ENCODE assay signal across 11 mouse cellular contexts in the genomic region with DNA sequence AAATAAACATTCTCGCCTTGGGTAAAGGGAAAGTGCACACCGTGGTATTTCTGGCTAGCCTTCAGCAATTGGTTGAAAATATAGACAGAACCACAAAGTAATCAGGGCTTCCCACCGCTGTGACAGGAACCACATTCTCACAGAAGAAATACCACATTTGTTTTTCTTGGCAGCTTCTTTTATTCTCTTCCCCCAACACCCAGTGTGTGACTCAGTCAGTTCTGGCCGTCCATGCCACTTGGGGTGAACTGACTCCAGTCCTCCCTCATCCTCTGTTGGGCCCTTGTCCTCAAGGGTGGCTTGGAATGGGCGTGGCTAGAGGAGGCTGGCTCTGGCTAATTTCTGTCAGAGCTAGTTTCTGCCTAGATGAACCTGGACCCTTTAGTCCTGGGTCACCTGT. TPM values are rescaled to one million over a fixed set of nuclear protein-coding genes. Genes with fewer than 3 reads are reported as not detected.
DNase-seq lines count a peak whose midpoint lies in the region; ATAC-seq and TF ChIP-seq lines count a peak whose summit lies in the region.
"Had no signal": no experiment of that assay in that cellular context is flagged by ENCODE, and none has a peak within 500 bp of the region (broad histone marks: within the 10 kb centered on the region; RNA-seq: fewer than 3 reads in every experiment).

No protein-coding gene starts in this region.

- peak; percentile 46 to 73 for DNase-seq in adrenal gland, adult (ENCODE audit: inconsistent age in 2 of 2, low spot score in 1 of 2)
- DNase-seq in adrenal gland, postnatal 4 days (ENCODE audit: low spot score in 2 of 2), result no peak
- peak; percentile 33 for DNase-seq in adipocyte (ENCODE audit: low spot score)
- peak; percentile 56 for DNase-seq in lung, postnatal 0 days (ENCODE audit: low spot score)
- DNase-seq in cerebellum, adult 9-10 months, result no peak
- DNase-seq in hindbrain, postnatal 0 days (ENCODE audit: low spot score), result no peak
- no peak for DNase-seq in hindbrain, embryonic 10.5 days (ENCODE audit: low spot score)
- DNase-seq: thymus, postnatal 25 days had no signal

- no peak overlapping the region for H3K9ac ChIP-seq in heart, embryonic 11.5 days (ENCODE audit: low read depth, low read length)
- no peak overlapping the region for H3K9ac ChIP-seq in lung, postnatal 0 days (replicated peaks; ENCODE audit: low read depth)
- H3K9ac ChIP-seq in hindbrain, postnatal 0 days (replicated peaks; ENCODE audit: low read length), result no peak overlapping the region

- H3K4me3 ChIP-seq in heart, embryonic 11.5 days (ENCODE audit: low read depth, low read length), result no peak overlapping the region
- no peak overlapping the region for H3K4me3 ChIP-seq in lung, postnatal 0 days (ENCODE audit: low read depth, low read length)
- H3K4me3 ChIP-seq in hindbrain, postnatal 0 days (ENCODE audit: low read length), result no peak overlapping the region
- no peak overlapping the region for H3K4me3 ChIP-seq in hindbrain, embryonic 10.5 days
- H3K4me3 ChIP-seq: left cerebral cortex, adult 2 months; megakaryocyte, embryonic 14.5 days had no signal

- no peaks in the 10 kb centered on the region for H3K9me3 ChIP-seq in heart, embryonic 11.5 days (replicated peaks; ENCODE audit: control insufficient read depth, low read length)
- H3K9me3 ChIP-seq in lung, postnatal 0 days (ENCODE audit: low read length), result no peaks in the 10 kb centered on the region
- no peaks in the 10 kb centered on the region for H3K9me3 ChIP-seq in hindbrain, postnatal 0 days (ENCODE audit: low read length)
- no peaks in the 10 kb centered on the region for H3K9me3 ChIP-seq in hindbrain, embryonic 10.5 days

- H3K27ac ChIP-seq in heart, embryonic 11.5 days (ENCODE audit: low read depth, low read length), result peak overlapping the region; percentile 55
- H3K27ac ChIP-seq in lung, postnatal 0 days (ENCODE audit: low read length), result no peak overlapping the region
- no peak overlapping the region for H3K27ac ChIP-seq in hindbrain, postnatal 0 days
- H3K27ac ChIP-seq in hindbrain, embryonic 10.5 days, result no peak overlapping the region
- H3K27ac ChIP-seq: left cerebral cortex, adult 2 months had no signal

- TF ChIP-seq EP300 in lung, postnatal 0 days (IDR thresholded peaks at IDR 0.05), result no peak

- 48% methylated on average over 5 of the region's 5 CpGs for WGBS in heart, embryonic 11.5 days (ENCODE audit: insufficient replicate concordance)
- WGBS in lung, postnatal 0 days, result 36% methylated on average over 5 of the region's 5 CpGs
- WGBS in hindbrain, postnatal 0 days, result 51% methylated on average over 5 of the region's 5 CpGs
- 68% methylated on average over 5 of the region's 5 CpGs for WGBS in hindbrain, embryonic 10.5 days

- H3K36me3 ChIP-seq in heart, embryonic 11.5 days (ENCODE audit: control insufficient read depth, insufficient read depth, low read length), result no peaks in the 10 kb centered on the region
- H3K36me3 ChIP-seq in lung, postnatal 0 days (ENCODE audit: insufficient read depth, low read length), result no peaks in the 10 kb centered on the region
- H3K36me3 ChIP-seq in hindbrain, postnatal 0 days (ENCODE audit: insufficient read depth, low read length), result no peaks in the 10 kb centered on the region
- no peaks in the 10 kb centered on the region for H3K36me3 ChIP-seq in hindbrain, embryonic 10.5 days

- no peaks in the 10 kb centered on the region for H3K4me1 ChIP-seq in heart, embryonic 11.5 days (ENCODE audit: control insufficient read depth, insufficient read depth, low read length)
- no peaks in the 10 kb centered on the region; the same call in 1 of the 2 replicates for H3K4me1 ChIP-seq in lung, postnatal 0 days (ENCODE audit: insufficient read depth, low read depth, low read length)
- H3K4me1 ChIP-seq in hindbrain, postnatal 0 days (ENCODE audit: insufficient read depth, low read length), result no peaks in the 10 kb centered on the region
- H3K4me1 ChIP-seq in hindbrain, embryonic 10.5 days (replicated peaks), result no peaks in the 10 kb centered on the region

- no peak for TF ChIP-seq CTCF in lung, postnatal 0 days (IDR thresholded peaks at IDR 0.05)
- no peak for TF ChIP-seq CTCF in hindbrain, postnatal 0 days (IDR thresholded peaks at IDR 0.05; ENCODE audit: low read depth)

- no peaks in the 10 kb centered on the region for H3K27me3 ChIP-seq in heart, embryonic 11.5 days (ENCODE audit: control insufficient read depth, insufficient read depth, low read length)
- H3K27me3 ChIP-seq in lung, postnatal 0 days (replicated peaks; ENCODE audit: insufficient read depth, low read length), result no peaks in the 10 kb centered on the region
- H3K27me3 ChIP-seq in hindbrain, postnatal 0 days (ENCODE audit: insufficient read depth, low read length), result no peaks in the 10 kb centered on the region
- H3K27me3 ChIP-seq in hindbrain, embryonic 10.5 days (ENCODE audit: insufficient read depth, poor library complexity, severe bottlenecking), result no peaks in the 10 kb centered on the region

- no peak overlapping the region for H3K4me2 ChIP-seq in heart, embryonic 11.5 days
- no peak overlapping the region for H3K4me2 ChIP-seq in lung, postnatal 0 days (replicated peaks; ENCODE audit: low read depth, low read length)
- H3K4me2 ChIP-seq in hindbrain, postnatal 0 days (ENCODE audit: low read depth, low read length), result no peak overlapping the region

- peak; percentile 79 for ATAC-seq in heart, embryonic 11.5 days (replicated peaks; ENCODE audit: insufficient number of reproducible peaks, low FRiP score, low TSS enrichment)
- peak; percentile 83 for ATAC-seq in lung, postnatal 0 days
- no peak for ATAC-seq in hindbrain, postnatal 0 days

RNA-seq across cellular contexts. Expression of a gene that starts 14.6 kb away (rescaled TPM):
- total RNA-seq in adrenal gland, postnatal 4 days (2021), result 10 to 100 TPM; 27.1 to 32.9 TPM
- 13.3 and 15.4 TPM in 2 replicates for polyA plus RNA-seq in heart, embryonic 11.5 days (2014; fragmentation: Nextera tagmentation; extraction: Ambion mirVana)
- polyA plus RNA-seq in lung, postnatal 0 days (2015; fragmentation: Nextera tagmentation; extraction: Ambion mirVana), result 12.7 and 13.7 TPM in 2 replicates
- 75.9 and 79.3 TPM in 2 replicates for total RNA-seq in hindbrain, postnatal 0 days (2014; rRNA removed)
- 35.7 and 40.9 TPM in 2 replicates for polyA plus RNA-seq in hindbrain, postnatal 0 days (2015; fragmentation: Nextera tagmentation; extraction: Ambion mirVana)
- 14.3 and 16.0 TPM in 2 replicates for polyA plus RNA-seq in hindbrain, embryonic 10.5 days (2016; fragmentation: Nextera tagmentation; extraction: Ambion mirVana)

RNA-seq across cellular contexts. Expression of a gene that starts 30.0 kb away (rescaled TPM):
- 10 to 100 TPM; 14.9 to 15.5 TPM for total RNA-seq in adrenal gland, postnatal 4 days (2021)
- 1.2 and 1.6 TPM in 2 replicates for polyA plus RNA-seq in heart, embryonic 11.5 days (2014; fragmentation: Nextera tagmentation; extraction: Ambion mirVana)
- polyA plus RNA-seq in lung, postnatal 0 days (2015; fragmentation: Nextera tagmentation; extraction: Ambion mirVana), result 2.2 and 2.6 TPM in 2 replicates
- 18.2 and 22.5 TPM in 2 replicates for total RNA-seq in hindbrain, postnatal 0 days (2014; rRNA removed)
- polyA plus RNA-seq in hindbrain, postnatal 0 days (2015; fragmentation: Nextera tagmentation; extraction: Ambion mirVana), result 3.0 and 3.3 TPM in 2 replicates
- 1.00 and 1.6 TPM in 2 replicates for polyA plus RNA-seq in hindbrain, embryonic 10.5 days (2016; fragmentation: Nextera tagmentation; extraction: Ambion mirVana)

RNA-seq across cellular contexts. Expression of a gene that starts 34.1 kb away (rescaled TPM):
- total RNA-seq in adrenal gland, postnatal 4 days (2021), result 100 to 1,000 TPM; 126 to 158 TPM
- polyA plus RNA-seq in heart, embryonic 11.5 days (2014; fragmentation: Nextera tagmentation; extraction: Ambion mirVana), result 252 and 297 TPM in 2 replicates
- polyA plus RNA-seq in lung, postnatal 0 days (2015; fragmentation: Nextera tagmentation; extraction: Ambion mirVana), result 620 and 625 TPM in 2 replicates
- 32.8 and 182 TPM in 2 replicates for total RNA-seq in hindbrain, postnatal 0 days (2014; rRNA removed)
- polyA plus RNA-seq in hindbrain, postnatal 0 days (2015; fragmentation: Nextera tagmentation; extraction: Ambion mirVana), result 281 and 288 TPM in 2 replicates
- polyA plus RNA-seq in hindbrain, embryonic 10.5 days (2016; fragmentation: Nextera tagmentation; extraction: Ambion mirVana), result 272 TPM in 2 replicates

Comparison
In these comparisons a context has a peak if more than half of its experiments do, and no peak if none do; other contexts are left out.
1. DNase-seq: peak in adrenal gland, adult (2 of 2), adipocyte (single experiment) and lung, postnatal 0 days (single experiment); none in adrenal gland, postnatal 4 days (0 of 2), cerebellum, adult 9-10 months (single experiment), hindbrain, postnatal 0 days (single experiment) and hindbrain, embryonic 10.5 days (single experiment).